Mouse (Mus musculus) heart, adult 9 months (tissue): ENCODE measurements at regions not wholly inside any gene's neighbourhood (a gene's known extent, or its start where the extent isn't known, plus 50 kb on each side); places are given as distances from the start of the nearest gene placed in this dataset.

Source experiments
- DNase-seq, 2 experiments: peaks; one replicate each; pipeline ENCODE4 v3.0.0; 2022; ENCODE audit warnings: low spot score in 2 of 2

- no peak for DNase-seq
Observed at GRCm38 (mm10) chr4:48725660-48726348, 62.5 kb downstream of the Cavin4 start.

DNA sequence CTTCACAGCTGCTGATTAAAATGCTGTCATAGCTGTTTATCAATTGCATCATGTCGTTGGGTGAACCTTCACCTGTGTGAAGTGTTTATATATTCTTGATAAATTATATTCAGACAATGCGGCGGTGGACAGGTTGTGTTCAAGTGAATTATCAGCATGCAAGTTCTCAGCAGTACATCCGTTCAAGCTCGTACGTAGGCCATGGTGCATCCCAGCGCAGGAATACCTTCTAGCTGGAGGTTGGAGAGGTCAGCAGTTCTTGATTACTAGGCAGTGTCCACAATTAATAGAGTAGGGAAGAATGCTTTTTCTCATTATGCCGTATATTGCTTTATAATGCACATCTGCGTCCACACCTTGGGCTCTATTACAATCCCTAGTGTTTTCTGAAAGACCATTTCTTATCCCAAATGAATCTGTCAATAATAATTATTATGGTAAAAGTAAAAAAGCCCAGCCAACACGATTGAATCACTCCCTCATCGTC lies 63.1 kb downstream of the Cavin4 start:
- DNase-seq: no peak

DNA sequence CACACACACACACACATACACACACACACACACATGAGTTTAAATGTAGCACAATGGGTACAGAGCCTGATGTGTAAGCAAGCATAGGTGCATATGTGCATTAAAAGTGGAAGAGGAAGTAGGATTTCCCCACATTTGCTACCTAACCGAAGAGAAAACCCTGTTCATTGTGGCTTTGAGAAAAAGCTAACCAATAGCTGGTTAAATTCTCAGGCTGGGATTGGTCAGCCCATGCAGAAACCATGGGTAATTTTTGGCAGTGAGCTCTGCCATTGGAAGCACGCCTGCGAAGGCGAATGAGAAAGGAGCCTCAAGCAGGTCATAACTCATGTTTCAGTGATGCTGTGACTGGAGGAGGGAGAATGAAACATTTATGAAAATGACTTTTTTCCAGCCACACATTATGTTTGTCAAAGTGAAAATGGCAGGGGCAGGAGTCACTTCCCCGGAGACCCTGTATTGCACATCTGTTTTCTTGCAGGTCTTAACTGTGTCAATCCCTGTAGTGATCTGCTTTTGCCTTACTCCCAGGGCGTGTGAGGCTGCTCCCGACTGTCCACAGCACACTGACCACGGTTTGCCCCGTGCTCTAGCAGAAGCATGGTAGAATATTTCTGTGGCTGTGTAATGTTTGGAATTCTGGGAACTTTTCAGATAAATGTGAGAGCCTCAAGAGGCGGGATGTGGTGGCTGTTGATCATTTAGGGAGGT lies 71.7 kb downstream of the Cavin4 start:
- DNase-seq: no peak

- no peak for DNase-seq
Observed at GRCm38 (mm10) chr4:48746237-48746636, 82.9 kb downstream of the Cavin4 start.

DNA sequence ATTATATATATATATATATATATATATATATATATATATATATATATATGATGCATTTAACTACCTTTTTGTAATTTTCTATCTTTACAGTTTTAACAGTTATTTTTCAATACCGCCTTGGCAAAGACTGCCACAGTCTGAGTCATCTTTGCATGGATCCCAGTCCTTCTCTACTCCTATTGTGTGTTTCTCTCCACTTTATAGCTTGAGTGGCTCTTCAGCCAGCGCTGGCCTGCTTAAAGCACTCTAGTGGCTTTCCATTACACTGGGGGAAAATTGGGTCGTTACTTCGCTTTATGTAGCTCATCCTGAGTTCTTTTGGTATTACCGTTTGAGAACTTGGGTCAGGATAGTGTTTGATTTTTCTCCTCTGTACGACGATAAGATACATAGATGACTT lies 86.3 kb downstream of the Cavin4 start:
- DNase-seq: no peak

DNA sequence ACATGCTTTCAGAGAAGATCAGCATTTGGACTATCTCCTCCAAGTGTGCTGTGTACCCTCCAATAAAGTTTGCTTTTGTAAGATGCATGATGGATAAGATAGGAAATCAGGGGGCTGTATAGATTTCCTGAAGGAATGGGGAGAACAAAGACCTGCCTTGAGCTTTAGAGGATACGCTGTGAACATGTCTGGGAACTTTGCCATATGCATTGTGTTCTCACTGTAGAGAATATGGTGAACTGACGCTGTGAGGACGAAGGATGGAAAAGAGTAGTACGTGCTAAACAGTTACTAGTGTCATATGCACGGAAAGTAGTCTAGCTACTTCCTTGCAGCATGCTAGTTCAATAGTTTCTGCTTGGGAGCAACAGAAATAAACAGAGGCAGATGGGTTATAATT lies 86.8 kb downstream of the Cavin4 start:
- DNase-seq: no peak

- peak; percentile 56 to 72 for DNase-seq
Observed at GRCm38 (mm10) chr4:48754466-48755171, 91.3 kb downstream of the Cavin4 start.

GRCm38 (mm10) chr4:48760625-48761024 lies 97.3 kb downstream of the Cavin4 start:
- DNase-seq: no peak

DNA sequence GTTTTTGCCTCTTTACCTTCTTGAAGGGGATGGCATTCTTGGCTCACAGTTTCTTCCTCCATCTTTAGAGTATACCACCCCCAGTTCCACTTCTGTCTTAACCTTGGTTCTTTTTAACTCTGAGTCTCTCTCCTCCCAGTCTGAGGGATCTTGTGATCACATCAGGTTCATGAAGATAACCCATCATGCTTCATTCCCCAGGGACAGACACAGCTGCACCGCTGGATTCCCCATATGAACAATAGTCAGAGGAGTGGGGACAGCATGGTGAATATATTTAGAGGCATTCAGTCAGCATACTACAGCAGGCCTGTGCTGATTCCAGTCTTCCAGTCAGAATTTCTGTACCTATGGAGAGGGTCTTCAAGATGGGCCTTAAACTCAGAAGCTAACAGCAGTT lies 103.1 kb downstream of the Cavin4 start:
- no peak for DNase-seq

- no peak for DNase-seq
Observed at GRCm38 (mm10) chr4:48770403-48770953, 107.2 kb downstream of the Cavin4 start.

DNA sequence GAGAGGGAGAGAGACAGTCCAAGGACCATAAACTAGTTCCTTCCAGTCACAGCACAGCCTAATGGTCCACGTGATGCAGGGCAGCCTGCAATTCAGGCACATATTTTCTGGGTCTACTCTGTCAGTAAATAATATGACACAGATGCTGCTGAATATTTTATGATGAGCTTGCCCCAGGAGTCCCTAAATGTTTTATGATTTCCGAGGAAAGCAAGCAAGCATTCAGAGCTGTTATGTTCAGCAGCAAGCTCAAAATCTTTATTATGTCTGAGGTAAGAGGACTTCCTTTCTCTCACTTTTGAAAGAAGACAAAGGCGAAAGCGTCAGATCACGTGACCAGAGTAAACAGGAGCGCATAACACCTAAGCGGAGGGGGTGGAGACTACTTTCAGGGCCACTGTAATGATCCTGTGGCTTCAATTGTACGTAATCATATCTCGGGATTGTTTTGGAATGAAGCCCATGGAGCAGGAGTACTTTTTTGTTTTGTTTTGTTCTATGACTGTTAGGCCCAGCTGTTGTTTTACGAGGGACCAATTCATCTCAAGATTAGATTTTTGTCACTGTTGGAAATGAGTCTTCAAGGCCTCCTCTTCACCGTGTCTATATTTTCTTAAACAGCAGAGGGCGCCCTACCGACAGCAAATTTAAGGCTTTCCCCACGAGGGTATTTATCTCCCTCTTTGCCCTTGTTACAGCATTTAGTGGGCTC lies 107.8 kb downstream of the Cavin4 start:
- peak in 1 of 2 experiments; percentile 5 for DNase-seq

GRCm38 (mm10) chr4:48771836-48772235 lies 108.5 kb downstream of the Cavin4 start:
- no peak for DNase-seq

DNA sequence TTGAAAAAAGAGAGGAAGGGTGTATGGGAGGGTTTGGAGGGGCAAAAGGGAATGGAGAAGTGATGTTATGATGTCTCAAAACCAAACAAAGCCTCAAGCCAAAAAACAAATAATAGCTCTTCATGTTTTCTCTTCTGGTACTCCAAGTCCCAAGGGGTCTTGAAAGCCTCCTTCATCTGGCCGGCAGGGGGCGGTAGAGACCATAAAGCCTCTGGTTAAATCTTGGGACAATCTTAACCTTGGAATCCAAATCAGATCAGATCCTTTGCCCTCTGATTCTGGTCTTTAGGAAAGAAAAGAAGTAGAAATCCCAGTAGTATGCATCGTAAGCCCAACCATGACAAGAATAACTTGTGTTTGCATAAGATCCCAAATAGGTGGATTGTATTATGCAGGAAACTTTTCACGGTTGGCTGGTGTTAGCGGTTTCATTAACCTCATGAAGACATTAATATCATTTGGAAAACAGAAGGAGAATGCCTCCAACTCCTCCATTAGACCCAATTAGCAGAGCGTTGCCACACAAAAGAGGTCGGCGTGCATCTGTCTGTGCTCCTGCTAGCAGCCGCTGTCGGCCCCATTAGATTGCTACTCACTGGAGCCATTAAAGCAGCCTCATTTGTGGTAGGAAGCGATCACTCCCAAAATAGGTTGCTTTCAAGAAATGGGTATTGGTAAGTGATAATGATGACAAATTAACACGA lies 116.0 kb downstream of the Cavin4 start:
- peak in 1 of 2 experiments; percentile 14 for DNase-seq

- no peak for DNase-seq
Observed at GRCm38 (mm10) chr4:48779955-48780354, 116.6 kb downstream of the Cavin4 start.

GRCm38 (mm10) chr4:48781099-48781498 lies 117.8 kb downstream of the Cavin4 start:
- DNase-seq: no peak

- no peak for DNase-seq
Observed at GRCm38 (mm10) chr4:48782686-48783085, 119.4 kb downstream of the Cavin4 start.

- peak; percentile 16 to 59 for DNase-seq
Observed at GRCm38 (mm10) chr4:48791096-48791495, 127.8 kb downstream of the Cavin4 start.

- no peak for DNase-seq
Observed at GRCm38 (mm10) chr4:48803777-48804176, 140.5 kb downstream of the Cavin4 start.

DNA sequence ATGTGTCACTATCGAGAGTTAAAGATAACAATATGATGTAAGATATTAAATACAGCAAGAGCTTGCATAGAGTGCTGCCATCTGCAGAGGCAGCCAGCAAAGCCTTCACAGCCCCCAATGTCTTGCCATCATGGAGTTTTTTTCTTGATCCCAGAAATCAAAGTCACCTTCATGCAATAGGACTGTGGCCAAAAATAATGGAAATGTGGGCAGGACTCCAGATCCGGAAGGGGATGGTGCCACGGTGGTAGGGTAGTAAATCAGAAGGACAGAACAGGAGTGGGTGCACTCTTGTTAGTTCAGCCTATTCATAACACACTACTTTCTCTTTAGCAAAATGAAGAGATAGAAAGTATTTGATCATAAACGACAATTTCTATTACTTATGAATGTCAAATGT lies 145.3 kb downstream of the Cavin4 start:
- no peak for DNase-seq

GRCm38 (mm10) chr4:48833718-48834117 lies 170.4 kb downstream of the Cavin4 start:
- no peak for DNase-seq

DNA sequence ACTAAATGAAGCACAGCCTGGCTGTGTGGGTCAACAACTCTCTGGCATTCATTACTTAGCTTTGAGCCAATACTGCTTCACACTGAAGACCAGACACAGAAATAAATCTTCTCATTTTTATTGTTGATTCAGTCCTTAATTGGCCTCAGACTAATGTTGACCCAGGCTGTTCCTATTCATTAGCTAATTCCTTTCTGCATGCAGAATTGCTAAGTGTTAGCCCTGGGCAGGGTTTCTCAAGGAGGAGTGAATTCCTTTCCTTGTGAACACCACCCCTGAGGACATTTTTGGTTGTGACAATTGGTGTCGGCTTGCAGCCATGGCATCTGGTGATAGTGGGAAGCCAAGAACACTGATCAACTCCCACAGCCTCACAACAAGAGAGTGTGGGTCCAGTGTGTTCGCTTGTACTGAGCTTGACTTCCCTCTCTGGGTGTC lies 179.5 kb downstream of the Cavin4 start:
- DNase-seq: peak; percentile 37 to 38
